Mouse (Mus musculus) cerebellum, adult 2 months (tissue): ENCODE data around the gene Cib1.
A peak's percentile ranks its signal among the peaks of the same experiment; 100 is the strongest.

Source experiments
- CTCF ChIP-seq: fragments of 200-500 bp; IDR thresholded peaks from 2 replicates; pipeline ENCODE4 v1.5.1; 2011; ENCODE audit warnings: low read depth, mild to moderate bottlenecking, control low read depth, low read length, moderate library complexity, borderline replicate concordance; ENCODE audit not compliant: insufficient read depth
- POLR2A ChIP-seq: fragments of 200-500 bp; IDR thresholded peaks from 2 replicates; pipeline ENCODE4 v1.6.1; 2011; ENCODE audit warnings: low read length, control low read depth, borderline replicate concordance; ENCODE audit not compliant: insufficient read depth

- TF ChIP-seq POLR2A (peak; percentile 52; the same call in 1 of the 2 replicates), CTCF (no peak)
These were observed 36.5 kb upstream of the Cib1 start, which contains the start of gene Vps33b for GRCm38 (mm10) chr7:80268897-80269750.
